Mouse (Mus musculus): ENCODE measurements at regions not wholly inside any gene's neighbourhood (a gene's known extent, or its start where the extent isn't known, plus 50 kb on each side); places are given as distances from the start of the nearest gene placed in this dataset.

DNA sequence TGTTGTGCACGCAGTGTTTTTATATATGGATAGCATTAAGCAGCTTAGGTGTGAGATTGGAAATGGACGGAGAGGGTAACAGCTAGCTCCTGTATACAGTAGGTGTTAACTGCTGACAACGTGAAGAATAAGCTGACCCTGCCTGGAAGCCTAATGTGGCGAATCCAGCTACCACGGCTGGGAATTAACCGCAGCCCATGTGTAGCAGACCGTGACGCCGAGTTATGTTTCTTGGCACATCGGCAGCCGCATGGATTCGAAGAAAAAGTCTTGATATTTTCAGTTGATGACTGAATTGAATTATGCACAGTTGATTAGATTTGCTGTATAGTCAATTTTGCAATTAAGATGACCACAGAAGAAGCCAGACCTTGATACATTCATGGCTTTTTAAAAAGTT lies 108.6 kb upstream of the Smim15 start:
- Histone ChIP-seq H3K27me3 (ENCODE audit: control insufficient read depth in 1 of 2, insufficient read depth in 2 of 2, low read length in 2 of 2) (peaks cover 15 to 16% of the 10 kb centered on the region in 2 experiments), H3K79me2 (ENCODE audit: control insufficient read depth, insufficient read depth, low read length, poor library complexity) (no peaks in the 10 kb centered on the region), H3K4me3 (ENCODE audit: control insufficient read depth in 1 of 2, insufficient read depth in 1 of 2, low read depth in 2 of 2, low read length in 2 of 2) (no peak overlapping the region), H3K9ac (ENCODE audit: control insufficient read depth, low read depth, low read length, poor library complexity, severe bottlenecking) (no peak overlapping the region), H3K27ac (ENCODE audit: control insufficient read depth, low read depth, low read length) (no peak overlapping the region), H3K4me1 (ENCODE audit: control insufficient read depth in 1 of 2, insufficient read depth in 2 of 2, low read length in 2 of 2) (no peaks in the 10 kb centered on the region), H3K36me3 (ENCODE audit: control insufficient read depth in 1 of 2, insufficient read depth in 2 of 2, low read length in 2 of 2) (no peaks in the 10 kb centered on the region), H3K9me3 (replicated peaks; ENCODE audit: insufficient read depth, low read length) (no peaks in the 10 kb centered on the region)
- TF ChIP-seq MYC (IDR thresholded peaks at IDR 0.05; ENCODE audit: low read depth, low read length), result no peak
- TF ChIP-seq MAFK (IDR thresholded peaks at IDR 0.05; ENCODE audit: borderline replicate concordance, low read depth, low read length), result no peak
- no peak for TF ChIP-seq ELF1 (IDR thresholded peaks at IDR 0.05; ENCODE audit: low read depth, low read length)
- no peak for TF ChIP-seq POLR2AphosphoS5 (IDR thresholded peaks at IDR 0.05; ENCODE audit: borderline replicate concordance, low read depth, low read length)
- no peak for TF ChIP-seq MXI1 (IDR thresholded peaks at IDR 0.05; ENCODE audit: low read depth, low read length)
- TF ChIP-seq GABPA (IDR thresholded peaks at IDR 0.05; ENCODE audit: low read depth, low read length), result no peak
- no peak for TF ChIP-seq JUND (IDR thresholded peaks at IDR 0.05; ENCODE audit: low read depth, low read length)
- TF ChIP-seq USF1 (IDR thresholded peaks at IDR 0.05; ENCODE audit: low read depth, low read length), result no peak
- no peak for TF ChIP-seq USF2 (IDR thresholded peaks at IDR 0.05; ENCODE audit: borderline replicate concordance in 1 of 2, insufficient read depth in 1 of 2, low read depth in 1 of 2, low read length in 2 of 2)
- no peak for TF ChIP-seq MAZ (IDR thresholded peaks at IDR 0.05; ENCODE audit: low read depth, low read length)
- no peak for TF ChIP-seq NRF1 (IDR thresholded peaks at IDR 0.05; ENCODE audit: insufficient read depth, low read depth, low read length, poor library complexity, severe bottlenecking)
- TF ChIP-seq TBP (IDR thresholded peaks at IDR 0.05; ENCODE audit: low read depth, low read length), result no peak
- no peak for TF ChIP-seq ETS1 (IDR thresholded peaks at IDR 0.05; ENCODE audit: low read depth, low read length)
- TF ChIP-seq TCF12 (IDR thresholded peaks at IDR 0.05; ENCODE audit: low read depth, low read length), result no peak
- TF ChIP-seq HCFC1 (IDR thresholded peaks at IDR 0.05; ENCODE audit: low read depth, low read length), result no peak
- no peak for TF ChIP-seq KAT2A (conservative IDR thresholded peaks at IDR 0.05; ENCODE audit: low read depth, low read length)
- DNase-seq (ENCODE audit: low read depth, low spot score), result no peak

DNA sequence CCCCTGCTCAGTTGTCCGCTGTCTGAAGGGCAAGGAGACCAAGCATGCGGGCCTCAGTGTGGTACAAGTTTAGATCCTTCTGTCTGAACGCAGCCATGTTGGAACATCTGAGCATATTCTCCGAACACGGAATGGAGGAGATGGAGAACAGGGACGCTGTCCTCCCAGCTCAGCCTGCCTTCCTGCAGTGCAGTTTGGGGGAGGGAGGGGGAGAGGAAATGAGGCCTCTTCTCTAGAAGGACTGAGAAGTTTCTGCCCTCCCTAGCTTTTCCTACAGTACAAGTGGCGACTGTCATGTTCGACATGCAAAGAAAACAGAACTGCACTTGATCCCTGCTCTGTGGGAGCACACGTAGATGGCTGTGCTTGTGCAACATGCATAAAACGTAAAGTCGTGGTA lies 109.6 kb upstream of the Smim15 start:
- DNase-seq (ENCODE audit: low read depth, low spot score), result no peak
- Histone ChIP-seq H3K79me2 (ENCODE audit: control insufficient read depth, insufficient read depth, low read length, poor library complexity) (no peaks in the 10 kb centered on the region), H3K27me3 (ENCODE audit: control insufficient read depth in 1 of 2, insufficient read depth in 2 of 2, low read length in 2 of 2) (peaks cover 12 to 13% of the 10 kb centered on the region in 2 experiments), H3K27ac (ENCODE audit: control insufficient read depth, low read depth, low read length) (no peak overlapping the region), H3K9me3 (replicated peaks; ENCODE audit: insufficient read depth, low read length) (no peaks in the 10 kb centered on the region), H3K4me3 (ENCODE audit: control insufficient read depth in 1 of 2, insufficient read depth in 1 of 2, low read depth in 2 of 2, low read length in 2 of 2) (no peak overlapping the region), H3K36me3 (ENCODE audit: control insufficient read depth in 1 of 2, insufficient read depth in 2 of 2, low read length in 2 of 2) (no peaks in the 10 kb centered on the region), H3K9ac (ENCODE audit: control insufficient read depth, low read depth, low read length, poor library complexity, severe bottlenecking) (no peak overlapping the region), H3K4me1 (ENCODE audit: control insufficient read depth in 1 of 2, insufficient read depth in 2 of 2, low read length in 2 of 2) (no peaks in the 10 kb centered on the region)
- TF ChIP-seq CTCF (IDR thresholded peaks at IDR 0.05 in 2 of 3, conservative IDR thresholded peaks at IDR 0.05 in 1 of 3; ENCODE audit: control insufficient read depth in 1 of 3, insufficient read depth in 1 of 3, low read depth in 2 of 3, low read length in 3 of 3, poor library complexity in 1 of 3, severe bottlenecking in 1 of 3), result no peak
- no peak for TF ChIP-seq HCFC1 (IDR thresholded peaks at IDR 0.05; ENCODE audit: low read depth, low read length)
- no peak for TF ChIP-seq SIN3A (IDR thresholded peaks at IDR 0.05; ENCODE audit: low read length)
- no peak for TF ChIP-seq GABPA (IDR thresholded peaks at IDR 0.05; ENCODE audit: low read depth, low read length)
- TF ChIP-seq SMC3 (IDR thresholded peaks at IDR 0.05; ENCODE audit: low read depth, low read length), result no peak
- no peak for TF ChIP-seq MAX (IDR thresholded peaks at IDR 0.05; ENCODE audit: low read length)
- TF ChIP-seq POLR2A (IDR thresholded peaks at IDR 0.05; ENCODE audit: control insufficient read depth in 1 of 2, insufficient read depth in 1 of 2, low read depth in 1 of 2, low read length in 2 of 2, poor library complexity in 1 of 2), result no peak
- no peak for TF ChIP-seq E2F4 (IDR thresholded peaks at IDR 0.05; ENCODE audit: borderline replicate concordance, low read depth, low read length)
- TF ChIP-seq ZKSCAN1 (IDR thresholded peaks at IDR 0.05; ENCODE audit: low read depth, low read length), result no peak
- no peak for TF ChIP-seq MYC (IDR thresholded peaks at IDR 0.05; ENCODE audit: low read depth, low read length)
- no peak for TF ChIP-seq ZC3H11A (IDR thresholded peaks at IDR 0.05; ENCODE audit: low read depth, low read length)
- TF ChIP-seq ZNF384 (IDR thresholded peaks at IDR 0.05; ENCODE audit: low read depth, low read length), result no peak
- no peak for TF ChIP-seq CHD2 (IDR thresholded peaks at IDR 0.05; ENCODE audit: low read length)
- TF ChIP-seq RCOR1 (IDR thresholded peaks at IDR 0.05; ENCODE audit: low read depth, low read length), result no peak
- TF ChIP-seq TBP (IDR thresholded peaks at IDR 0.05; ENCODE audit: low read depth, low read length), result no peak
- TF ChIP-seq NELFE (IDR thresholded peaks at IDR 0.05; ENCODE audit: low read depth, low read length), result no peak
- no peak for TF ChIP-seq TCF12 (IDR thresholded peaks at IDR 0.05; ENCODE audit: low read depth, low read length)
